Mouse (Mus musculus) myocyte (in vitro differentiated cells): ENCODE data around the gene Slc35e1.

ENCODE experiments used
- CEBPB ChIP-seq: IDR thresholded peaks from 2 replicates; pipeline ENCODE4 v1.6.1; 2011; ENCODE audit warnings: mild to moderate bottlenecking, moderate library complexity; ENCODE audit not compliant: poor library complexity, insufficient read depth, severe bottlenecking
- E2F4 ChIP-seq: IDR thresholded peaks from one replicate; pipeline ENCODE4 v1.6.1; 2011; ENCODE audit warnings: mild to moderate bottlenecking, control low read depth, moderate library complexity; ENCODE audit not compliant: insufficient read depth
- MYOG ChIP-seq, 3 experiments: IDR thresholded peaks; one replicate each; pipeline ENCODE4 v1.6.1; 2011; ENCODE audit warnings: control low read depth in 2 of 3, low read depth in 2 of 3, mild to moderate bottlenecking in 2 of 3; ENCODE audit not compliant: insufficient read length in 2 of 3, control insufficient read depth in 1 of 3, insufficient read depth in 1 of 3
- POLR2A ChIP-seq: IDR thresholded peaks from one replicate; pipeline ENCODE4 v1.6.1; 2011; ENCODE audit warnings: low read depth, mild to moderate bottlenecking, control low read depth, moderate library complexity; ENCODE audit not compliant: insufficient read length
- SRF ChIP-seq: IDR thresholded peaks from one replicate; pipeline ENCODE4 v1.6.1; 2011; ENCODE audit warnings: low read depth; ENCODE audit not compliant: control insufficient read depth, insufficient read length
- USF1 ChIP-seq: IDR thresholded peaks from one replicate; pipeline ENCODE4 v1.6.1; 2011; ENCODE audit warnings: low read depth, mild to moderate bottlenecking, control low read depth, moderate library complexity

DNA sequence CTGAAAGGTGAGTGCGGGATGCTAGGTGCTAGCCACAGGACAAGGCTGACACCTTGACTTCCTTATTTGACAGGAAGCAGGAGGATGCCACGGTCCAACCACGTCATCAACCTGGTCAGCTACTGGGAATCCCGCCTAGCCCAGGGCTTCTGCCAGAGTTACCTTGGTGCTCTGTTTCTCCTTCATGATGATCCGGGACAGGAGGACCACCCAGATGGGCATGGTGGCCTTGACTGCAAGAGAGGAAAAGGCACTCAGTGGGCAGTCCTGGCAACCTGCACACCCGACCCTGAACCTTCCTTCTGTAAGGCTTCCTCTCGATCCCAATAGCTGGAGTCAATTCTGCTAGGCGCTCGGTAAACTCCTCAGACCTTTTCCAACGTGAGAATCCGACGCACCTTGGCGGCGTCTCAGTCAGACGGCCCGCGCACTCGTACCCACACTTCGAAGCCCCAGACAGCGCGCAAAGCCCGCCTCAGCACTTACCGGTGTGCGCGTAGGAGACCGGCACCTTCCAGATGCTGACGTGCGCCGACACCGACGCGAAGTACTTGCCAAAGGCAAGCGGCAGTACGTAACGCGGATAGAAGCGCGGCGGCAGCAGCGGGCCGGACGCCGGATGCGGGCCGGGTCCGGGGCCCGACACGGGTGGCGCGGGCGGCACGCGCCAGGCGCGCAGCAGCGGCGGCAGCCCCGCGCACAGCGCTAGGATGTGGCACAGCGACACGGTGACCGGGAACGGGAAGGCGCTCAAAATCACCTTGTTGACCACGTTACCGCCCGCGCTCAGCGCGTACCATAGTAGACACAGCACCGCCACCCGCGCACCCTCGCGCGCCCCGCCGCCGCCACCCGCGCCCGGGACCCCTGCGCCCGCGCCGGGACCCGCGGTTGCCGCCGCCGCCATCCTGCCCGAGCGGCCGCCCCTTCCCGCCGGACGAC lies at the start of gene Slc35e1:
- TF ChIP-seq POLR2A (no peak), E2F4 (no peak), USF1 (no peak), MYOG (IDR thresholded peaks at IDR 0.05; ENCODE audit: control insufficient read depth in 1 of 3, insufficient read depth in 1 of 3, insufficient read length in 2 of 3, low read depth in 2 of 3) (no peak), SRF (no peak), CEBPB (no peak)
